Mouse (Mus musculus) spleen, adult 10 weeks (tissue): ENCODE data around the gene H2bfm. TPM values are rescaled to one million over a fixed set of nuclear protein-coding genes. Genes with fewer than 3 reads are reported as not detected.

Experiments
- polyA plus RNA-seq: library from polyadenylated mRNA; stranded (reverse); fragments of 350-450 nt; fragmentation: Illumina TruSeq; extraction: RNeasy Lipid Tissue Mini Kit (QIAGEN cat#74804); gene quantifications from one replicate; pipeline ENCODE4 v1.2.3, GENCODE M21; 2015; ENCODE audit warnings: low replicate concordance; ENCODE audit not compliant: insufficient read depth

The H2bfm gene
- polyA plus RNA-seq = not detected

GRCm38 (mm10) chrX:136927031-136927430 lies at the start of gene H2bfm:
TSS of gene H2bfm (plus strand) at chrX:136927325.

GRCm38 (mm10) chrX:136975397-136975796 lies 48.3 kb downstream of the H2bfm start, which contains the start of gene Tmsb15b2:
TSS of gene Tmsb15b2 (minus strand) at chrX:136975497.

GRCm38 (mm10) chrX:136976424-136977084 lies 49.4 kb downstream of the H2bfm start, which contains the start of the genes Tmsb15l and Tmsb15b1:
TSS of gene Tmsb15l (minus strand) at chrX:136976869.
TSS of gene Tmsb15b1 (minus strand) at chrX:136976874.

Other genes starting within 250 kb of the H2bfm start
- gene Tceal1, start 219.3 kb upstream of the H2bfm start, polyA plus RNA-seq = 2.8 TPM
- gene Morf4l2, start 183.6 kb upstream of the H2bfm start, polyA plus RNA-seq = 154 TPM
- gene Glra4, start 147.2 kb upstream of the H2bfm start, polyA plus RNA-seq = not detected
- 6.1 TPM for gene Plp1, start 104.7 kb upstream of the H2bfm start, polyA plus RNA-seq
- not detected for gene Rab9b, start 58.6 kb upstream of the H2bfm start, polyA plus RNA-seq
- gene Tmsb15b2, start 48.2 kb downstream of the H2bfm start, polyA plus RNA-seq = 15.1 TPM
- gene Tmsb15l, start 49.5 kb downstream of the H2bfm start, polyA plus RNA-seq = 16.2 TPM
- 19.4 TPM for gene Tmsb15b1, start 49.5 kb downstream of the H2bfm start, polyA plus RNA-seq
- 16.6 TPM for gene Zcchc18, start 65.8 kb downstream of the H2bfm start, polyA plus RNA-seq
- 49.3 TPM for gene Slc25a53, start 111.0 kb downstream of the H2bfm start, polyA plus RNA-seq
- 8.4 TPM for gene Fam199x, start 122.3 kb downstream of the H2bfm start, polyA plus RNA-seq
- not detected for gene Esx1, start 194.8 kb downstream of the H2bfm start, polyA plus RNA-seq